Mouse (Mus musculus): ENCODE measurements around the gene Pfdn4. TPM values are rescaled to one million over a fixed set of nuclear protein-coding genes. Genes with fewer than 3 reads are reported as not detected.
"Not testable (repeated sequence)": the region's sequence is repeated elsewhere in the genome, so short reads cannot be mapped to it uniquely, and the experiment has no call there.

Gene Pfdn4
- 56.2 and 65.0 TPM in 2 replicates for total RNA-seq (2015)
- 78.6 and 104 TPM in 2 replicates for total RNA-seq (2017)

GRCm38 (mm10) chr2:170496154-170496930 is at the start of gene Pfdn4:
Gene Pfdn4, plus strand, starts transcription at chr2:170496428.
- no peak for ATAC-seq (replicated peaks; ENCODE audit: poor library complexity)

GRCm38 (mm10) chr2:170446843-170447383 is 49.3 kb upstream of the Pfdn4 start:
- no peak for ATAC-seq (replicated peaks; ENCODE audit: poor library complexity)

GRCm38 (mm10) chr2:170447651-170448050 is 48.6 kb upstream of the Pfdn4 start:
- ATAC-seq (replicated peaks; ENCODE audit: poor library complexity) = no peak

- peak; percentile 96 for ATAC-seq (replicated peaks; ENCODE audit: poor library complexity)
Measured at GRCm38 (mm10) chr2:170450933-170451332, 45.3 kb upstream of the Pfdn4 start.

- not testable (repeated sequence) for ATAC-seq (replicated peaks; ENCODE audit: poor library complexity)
Measured at GRCm38 (mm10) chr2:170453809-170454208, 42.4 kb upstream of the Pfdn4 start.

GRCm38 (mm10) chr2:170459183-170459582 is 37.0 kb upstream of the Pfdn4 start:
- no peak for ATAC-seq (replicated peaks; ENCODE audit: poor library complexity)

- no peak for ATAC-seq (replicated peaks; ENCODE audit: poor library complexity)
Measured at GRCm38 (mm10) chr2:170459805-170460204, 36.4 kb upstream of the Pfdn4 start.

GRCm38 (mm10) chr2:170461652-170462051 is 34.6 kb upstream of the Pfdn4 start:
- ATAC-seq (replicated peaks; ENCODE audit: poor library complexity) = peak; percentile 77

- ATAC-seq (replicated peaks; ENCODE audit: poor library complexity) = no peak
Measured at GRCm38 (mm10) chr2:170464817-170465216, 31.4 kb upstream of the Pfdn4 start.

GRCm38 (mm10) chr2:170468009-170468408 is 28.2 kb upstream of the Pfdn4 start:
- ATAC-seq (replicated peaks; ENCODE audit: poor library complexity) = peak; percentile 76

- peak; percentile 80 for ATAC-seq (replicated peaks; ENCODE audit: poor library complexity)
Measured at GRCm38 (mm10) chr2:170469616-170470308, 26.5 kb upstream of the Pfdn4 start.

- ATAC-seq (replicated peaks; ENCODE audit: poor library complexity) = no peak
Measured at GRCm38 (mm10) chr2:170470591-170470990, 25.6 kb upstream of the Pfdn4 start.

- no peak for ATAC-seq (replicated peaks; ENCODE audit: poor library complexity)
Measured at GRCm38 (mm10) chr2:170474125-170474524, 22.1 kb upstream of the Pfdn4 start.

GRCm38 (mm10) chr2:170475164-170475563 is 21.1 kb upstream of the Pfdn4 start:
- no peak for ATAC-seq (replicated peaks; ENCODE audit: poor library complexity)

GRCm38 (mm10) chr2:170476215-170476614 is 20.0 kb upstream of the Pfdn4 start:
- ATAC-seq (replicated peaks; ENCODE audit: poor library complexity) = peak; percentile 75

- no peak for ATAC-seq (replicated peaks; ENCODE audit: poor library complexity)
Measured at GRCm38 (mm10) chr2:170476643-170477042, 19.6 kb upstream of the Pfdn4 start.

GRCm38 (mm10) chr2:170482019-170482540 is 14.1 kb upstream of the Pfdn4 start:
- no peak for ATAC-seq (replicated peaks; ENCODE audit: poor library complexity)

GRCm38 (mm10) chr2:170483914-170484313 is 12.3 kb upstream of the Pfdn4 start:
- no peak for ATAC-seq (replicated peaks; ENCODE audit: poor library complexity)

- ATAC-seq (replicated peaks; ENCODE audit: poor library complexity) = no peak
Measured at GRCm38 (mm10) chr2:170487202-170487601, 9.0 kb upstream of the Pfdn4 start.

GRCm38 (mm10) chr2:170487890-170488502 is 8.2 kb upstream of the Pfdn4 start:
- ATAC-seq (replicated peaks; ENCODE audit: poor library complexity) = peak; percentile 76

Data from megakaryocyte progenitor cell, adult 5-6 weeks (primary cell).